In genomic region chr13:37827263-37827995, GRCm38 (mm10) we compare ENCODE assay signal across 8 mouse cellular contexts. TPM values are rescaled to one million over a fixed set of nuclear protein-coding genes. Genes with fewer than 3 reads are reported as not detected.
DNase-seq lines count a peak whose midpoint lies in the region; ATAC-seq and TF ChIP-seq lines count a peak whose summit lies in the region.

No protein-coding gene starts in this region.

- peaks cover 3% of the 10 kb centered on the region for H3K79me2 ChIP-seq in heart, adult 2 months (replicated peaks; ENCODE audit: control insufficient read depth, insufficient read depth, low read length)

- peak overlapping the region; percentile 97 for H3K4me2 ChIP-seq in lung, embryonic 15.5 days

- H3K9me3 ChIP-seq in lung, embryonic 15.5 days: no peaks in the 10 kb centered on the region

- no peak for TF ChIP-seq EP300 in heart, adult 2 months (IDR thresholded peaks at IDR 0.05; ENCODE audit: insufficient read depth, low read depth, low read length)

- TF ChIP-seq POLR2A in heart, adult 2 months (IDR thresholded peaks at IDR 0.05; ENCODE audit: insufficient read depth, low read depth, low read length): no peak

- peak; percentile 76 for ATAC-seq in lung, embryonic 15.5 days (ENCODE audit: borderline replicate concordance, extremely low read depth, low FRiP score, low TSS enrichment)

- under 1% methylated on average over 68 of the region's 69 CpGs for WGBS in heart, adult 2 months
- WGBS in lung, embryonic 15.5 days: under 1% methylated on average over 67 of the region's 69 CpGs

- H3K27ac ChIP-seq in heart, adult 2 months: peak overlapping the region; percentile 99
- peak overlapping the region; percentile 94 for H3K27ac ChIP-seq in lung, embryonic 15.5 days

- H3K27me3 ChIP-seq in heart, adult 2 months (ENCODE audit: control insufficient read depth, insufficient read depth, low read length): no peaks in the 10 kb centered on the region
- H3K27me3 ChIP-seq in lung, embryonic 15.5 days: no peaks in the 10 kb centered on the region

- H3K4me3 ChIP-seq in heart, adult 2 months: peak overlapping the region; percentile 65
- H3K4me3 ChIP-seq in lung, embryonic 15.5 days: peak overlapping the region; percentile 71

- peak; percentile 48 for TF ChIP-seq CTCF in heart, adult 2 months (IDR thresholded peaks at IDR 0.05)

- intact Hi-C loops in left cerebral cortex, postnatal 4 days (cut with DNase I): no loop called here
- intact Hi-C loops in heart, adult 2 months (cut with DNase I): loop anchor here (2.0 to 10.0 kb wide), 5 partner anchors 55 to 370 kb away; no protein-coding TSS in a partner anchor

- H3K36me3 ChIP-seq in heart, adult 2 months (ENCODE audit: control insufficient read depth, insufficient read depth, low read length): peaks cover 9% of the 10 kb centered on the region
- H3K36me3 ChIP-seq in lung, embryonic 15.5 days: no peaks in the 10 kb centered on the region

- peak; percentile 46 for DNase-seq in left cerebral cortex, postnatal 4 days
- DNase-seq in left cerebral cortex, adult 11 months (ENCODE audit: low spot score): no peak
- DNase-seq in embryo, embryonic 10.5 days (ENCODE audit: low spot score): peak; percentile 80
- peak; percentile 83 to 88 for DNase-seq in heart, adult 2 months
- DNase-seq in kidney, adult 18-20 months: peak; percentile 75
- peak; percentile 35 for DNase-seq in ovary, postnatal 10 days (ENCODE audit: low spot score)
- DNase-seq in thymus, postnatal 25 days: peak; percentile 72

- peaks cover 6% of the 10 kb centered on the region for H3K4me1 ChIP-seq in heart, adult 2 months (ENCODE audit: control insufficient read depth, insufficient read depth, low read length)
- peaks cover 49% of the 10 kb centered on the region for H3K4me1 ChIP-seq in lung, embryonic 15.5 days

- peak overlapping the region; percentile 88 for H3K9ac ChIP-seq in heart, adult 2 months (ENCODE audit: low read depth, low read length)
- H3K9ac ChIP-seq in lung, embryonic 15.5 days: peak overlapping the region; percentile 82

RNA-seq across cellular contexts. Expression of gene Rreb1, which starts 49.2 kb away (rescaled TPM):
- 10 to 100 TPM in 1 of 2 experiments, 1 to 10 TPM in 1; 9.8 to 12.2 TPM for total RNA-seq in left cerebral cortex, postnatal 4 days (2021)
- 10 to 100 TPM; 34.3 to 57.5 TPM for total RNA-seq in heart, adult 2 months (2021)
- 12.8 and 16.4 TPM in 2 replicates for polyA plus RNA-seq in heart, adult 2 months (2012; rRNA removed)
- 16.8 and 17.9 TPM in 2 replicates for polyA plus RNA-seq in lung, embryonic 15.5 days (2015; fragmentation: Nextera tagmentation; extraction: Ambion mirVana)
